Mouse (Mus musculus) megakaryocyte-erythroid progenitor cell, adult 5-6 weeks (primary cell): ENCODE measurements around the gene Fhl4. TPM values are rescaled to one million over a fixed set of nuclear protein-coding genes. Genes with fewer than 3 reads are reported as not detected.

Experiments used
- ATAC-seq: replicated peaks from 2 replicates; pipeline ENCODE4 v1.8.0; 2016; ENCODE audit warnings: mild to moderate bottlenecking, inconsistent platforms; ENCODE audit not compliant: severe bottlenecking, poor library complexity, low FRiP score, low TSS enrichment
- total RNA-seq, 2 experiments: library from RNA; stranded (forward) in 1 of 2; stranded (reverse) in 1 of 2; fragments of 200-1000, 215-1000 nt in 1 of 2; fragments of >200 nt in 1 of 2; fragmentation: Nextera tagmentation in 1 of 2; gene quantifications; 2 replicates each; pipeline ENCODE4 v1.2.3; 2014 to 2017

Fhl4 gene
- total RNA-seq (2014; fragmentation: Nextera tagmentation) (1.5 TPM in 1 of 2 replicates, not detected in the other), total RNA-seq (2017) (1.0 and 3.0 TPM in 2 replicates)

- ATAC-seq = peak; percentile 82
Observed at GRCm38 (mm10) chr10:85102247-85103084, at the start of gene Fhl4, which contains the start of gene Tmem263. Gene Fhl4 (minus strand): TSS chr10:85102495. Gene Tmem263 (plus strand): TSS chr10:85102627.

GRCm38 (mm10) chr10:85149226-85149625, 46.9 kb upstream of the Fhl4 start:
- no peak for ATAC-seq

- no peak for ATAC-seq
Observed at GRCm38 (mm10) chr10:85146282-85146681, 44.0 kb upstream of the Fhl4 start.

GRCm38 (mm10) chr10:85141465-85141864, 39.2 kb upstream of the Fhl4 start:
- no peak for ATAC-seq

GRCm38 (mm10) chr10:85136573-85136972, 34.3 kb upstream of the Fhl4 start:
- ATAC-seq = no peak

GRCm38 (mm10) chr10:85128453-85128852, 26.2 kb upstream of the Fhl4 start:
- peak; percentile 55 for ATAC-seq

GRCm38 (mm10) chr10:85127395-85128287, 25.3 kb upstream of the Fhl4 start, which contains the start of gene Mterf2:
Gene Mterf2 (minus strand): TSS chr10:85128027.
- ATAC-seq = peak; percentile 99

- ATAC-seq = no peak
Observed at GRCm38 (mm10) chr10:85125184-85125583, 22.9 kb upstream of the Fhl4 start.

- ATAC-seq = no peak
Observed at GRCm38 (mm10) chr10:85114409-85114808, 12.1 kb upstream of the Fhl4 start.

- ATAC-seq = peak; percentile 26
Observed at GRCm38 (mm10) chr10:85103085-85103885, 990 bp upstream of the Fhl4 start.

GRCm38 (mm10) chr10:85101841-85102240, 454 bp downstream of the Fhl4 start:
- ATAC-seq = peak; percentile 38

GRCm38 (mm10) chr10:85071605-85072152, 30.6 kb downstream of the Fhl4 start:
- no peak for ATAC-seq

GRCm38 (mm10) chr10:85054876-85055275, 47.4 kb downstream of the Fhl4 start:
- ATAC-seq = no peak

- ATAC-seq = no peak
Observed at GRCm38 (mm10) chr10:85052451-85052850, 49.8 kb downstream of the Fhl4 start.

GRCm38 (mm10) chr10:85050668-85051208, 51.6 kb downstream of the Fhl4 start:
- ATAC-seq = no peak

- no peak for ATAC-seq
Observed at GRCm38 (mm10) chr10:85048008-85048407, 54.3 kb downstream of the Fhl4 start.

- ATAC-seq = peak; percentile 41; the same call in 1 of the 2 replicates
Observed at GRCm38 (mm10) chr10:85046585-85046984, 55.7 kb downstream of the Fhl4 start.
